Mouse (Mus musculus) heart, adult 9 months (tissue): ENCODE measurements at regions not wholly inside any gene's neighbourhood (a gene's known extent, or its start where the extent isn't known, plus 50 kb on each side); places are given as distances from the start of the nearest gene placed in this dataset.

ENCODE experiments used
- DNase-seq, 2 experiments: peaks; one replicate each; pipeline ENCODE4 v3.0.0; 2022; ENCODE audit warnings: low spot score in 2 of 2

DNA sequence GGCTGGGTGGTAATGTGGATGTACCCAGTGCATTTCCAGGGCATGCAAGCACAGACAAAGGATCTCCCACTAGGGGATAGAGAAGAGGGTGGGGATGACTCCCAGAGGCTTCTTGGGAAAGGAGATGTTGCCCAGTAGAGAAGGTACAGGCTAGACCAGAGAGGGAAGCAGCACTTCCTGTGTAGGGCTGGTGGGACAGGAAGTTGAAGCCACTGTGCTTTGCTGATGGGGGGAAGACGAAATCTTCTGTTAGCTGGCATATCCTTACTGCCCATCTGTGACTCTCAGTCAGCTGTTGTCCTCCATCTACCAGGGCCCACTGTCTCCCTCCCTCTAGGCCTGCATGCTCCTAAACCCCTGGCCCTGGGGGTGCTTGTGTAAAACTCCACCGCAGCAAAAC is 180.2 kb downstream of the Wdr11 start:
- no peak for DNase-seq

DNA sequence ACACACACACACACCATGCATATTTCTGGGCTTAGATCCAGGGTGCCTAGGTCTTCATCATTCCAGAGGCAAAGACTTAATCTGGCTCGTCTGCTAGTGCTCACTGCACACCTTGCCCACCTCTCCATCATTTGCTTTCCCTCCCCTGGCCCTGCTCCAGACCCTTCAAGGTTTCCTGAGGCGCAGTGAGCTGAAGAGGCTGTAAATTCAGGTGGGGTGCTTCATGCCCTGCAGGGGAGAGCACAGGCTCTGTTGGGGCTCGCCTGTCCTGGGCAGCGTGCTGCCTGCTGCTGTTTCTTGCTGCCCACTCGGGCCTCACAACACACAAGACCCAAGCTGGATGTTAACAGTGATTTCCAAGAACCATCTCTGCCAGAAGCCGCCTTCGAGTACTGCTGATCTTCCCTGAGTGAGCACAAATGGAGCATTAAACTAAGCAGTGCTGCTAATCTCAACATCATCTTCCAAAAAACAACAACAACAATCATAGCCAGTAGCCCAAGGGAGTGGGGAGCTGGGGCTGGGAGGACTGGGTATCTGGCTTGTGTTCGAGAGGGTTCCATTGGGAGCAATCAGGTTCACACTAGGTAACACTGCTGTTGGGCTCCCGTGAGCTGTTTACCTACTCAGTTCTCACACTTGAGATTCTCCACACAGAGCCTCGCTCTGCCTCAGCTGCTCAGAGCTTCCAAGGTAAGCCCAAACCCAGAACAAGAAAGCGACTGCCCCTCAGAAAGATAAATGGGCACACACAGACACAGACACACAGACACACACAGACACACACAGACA is 181.1 kb downstream of the Wdr11 start:
- no peak for DNase-seq

DNA sequence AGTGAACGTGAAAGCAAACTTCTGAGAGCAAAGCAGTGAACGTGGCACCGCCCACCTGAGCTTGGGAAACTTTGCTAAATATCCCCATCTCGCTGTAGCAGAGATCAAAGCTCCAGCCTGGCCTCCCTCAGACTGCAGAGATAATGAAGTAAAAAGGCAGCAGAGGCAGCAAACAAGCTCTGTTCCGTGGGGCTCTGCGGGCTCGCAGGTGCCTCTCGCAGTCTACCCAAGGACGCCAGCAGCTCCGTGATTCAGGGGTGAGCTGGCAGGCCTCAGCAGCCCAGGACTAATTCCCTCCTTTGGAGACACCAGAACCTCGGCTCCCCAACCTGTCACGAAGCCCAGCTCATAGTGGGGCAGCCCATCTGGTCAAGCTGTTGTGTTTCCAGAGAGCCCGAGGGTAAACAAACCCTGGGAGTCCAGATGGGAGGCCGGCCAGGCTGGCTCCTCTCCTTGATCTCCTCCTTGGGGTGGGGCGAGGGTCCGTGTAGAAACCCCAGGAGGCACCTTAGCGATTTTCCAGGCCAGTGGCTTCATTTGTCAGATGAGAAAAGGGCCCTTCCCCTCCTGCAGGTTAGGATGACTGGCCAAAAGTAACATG is 182.7 kb downstream of the Wdr11 start:
- no peak for DNase-seq

- no peak for DNase-seq
Measured at GRCm38 (mm10) chr7:129775189-129775588, 183.5 kb downstream of the Wdr11 start.

DNA sequence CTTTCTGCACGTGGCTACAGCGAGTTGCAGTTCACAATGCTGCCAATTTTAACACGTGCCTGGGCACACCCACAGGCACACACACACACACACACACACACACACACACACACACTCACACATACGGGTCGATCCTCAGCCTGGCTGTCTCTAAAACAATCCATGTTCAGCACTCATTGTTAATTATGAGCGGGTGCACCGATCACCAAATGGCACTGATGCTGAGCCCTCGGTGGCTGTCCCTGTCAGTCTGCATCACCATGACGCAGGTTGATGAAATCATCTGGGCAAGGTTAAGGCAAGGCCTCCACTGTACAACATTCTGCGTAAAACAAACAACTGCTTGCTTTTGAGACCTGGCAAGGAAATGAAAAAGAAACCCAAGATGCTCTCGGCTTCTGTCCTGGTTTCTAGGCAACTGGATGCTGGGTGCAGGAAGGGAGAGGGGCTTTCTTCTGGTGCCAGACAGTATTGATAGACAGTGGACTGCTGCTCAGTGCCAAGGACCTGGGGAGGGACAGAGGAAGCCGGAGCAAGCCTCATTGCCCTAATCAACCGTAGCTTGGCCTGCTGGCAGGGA is 187.3 kb downstream of the Wdr11 start:
- no peak for DNase-seq

- DNase-seq: no peak
Measured at GRCm38 (mm10) chr7:129779939-129780338, 188.3 kb downstream of the Wdr11 start.

- DNase-seq: no peak
Measured at GRCm38 (mm10) chr7:129781756-129782155, 190.1 kb downstream of the Wdr11 start.

- DNase-seq: no peak
Measured at GRCm38 (mm10) chr7:129784966-129785365, 193.3 kb downstream of the Wdr11 start.

DNA sequence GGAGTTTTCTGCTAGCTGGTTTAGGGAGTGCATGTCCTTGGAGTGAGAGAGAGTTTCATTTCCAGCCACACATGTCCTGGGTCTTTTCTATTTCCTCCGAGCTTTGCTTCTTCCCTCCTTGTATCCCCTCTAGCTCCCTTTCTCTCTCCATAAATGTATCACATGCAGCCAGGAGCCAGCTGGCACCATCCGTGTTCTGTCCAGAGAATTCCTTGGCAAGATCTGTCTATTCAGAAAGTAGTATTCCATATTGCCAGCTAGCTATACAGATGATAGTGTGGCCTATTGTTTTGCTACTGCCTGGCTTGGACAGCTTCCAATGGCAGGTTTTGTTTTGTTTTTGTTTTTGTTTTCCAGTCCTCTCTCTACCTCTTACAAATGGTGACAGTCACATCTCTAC is 195.3 kb downstream of the Wdr11 start:
- no peak for DNase-seq

DNA sequence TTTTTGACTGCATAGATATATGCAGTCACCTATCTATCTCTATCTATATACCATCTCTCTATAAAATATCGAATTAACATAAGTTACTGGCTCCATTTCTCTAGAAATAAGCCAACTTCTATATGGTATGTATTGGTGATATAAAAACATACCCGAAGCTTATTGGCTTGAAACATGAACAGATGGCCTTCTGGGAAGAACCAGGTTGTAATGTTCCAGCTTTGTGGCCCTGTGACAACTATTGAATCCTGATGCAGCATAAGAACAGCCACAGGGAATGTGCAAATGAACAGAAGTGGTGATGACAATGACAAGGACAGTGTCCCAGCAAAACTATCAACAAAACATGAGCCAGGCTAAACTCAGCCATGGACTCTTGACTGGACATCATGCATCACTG is 196.1 kb downstream of the Wdr11 start:
- no peak for DNase-seq

DNA sequence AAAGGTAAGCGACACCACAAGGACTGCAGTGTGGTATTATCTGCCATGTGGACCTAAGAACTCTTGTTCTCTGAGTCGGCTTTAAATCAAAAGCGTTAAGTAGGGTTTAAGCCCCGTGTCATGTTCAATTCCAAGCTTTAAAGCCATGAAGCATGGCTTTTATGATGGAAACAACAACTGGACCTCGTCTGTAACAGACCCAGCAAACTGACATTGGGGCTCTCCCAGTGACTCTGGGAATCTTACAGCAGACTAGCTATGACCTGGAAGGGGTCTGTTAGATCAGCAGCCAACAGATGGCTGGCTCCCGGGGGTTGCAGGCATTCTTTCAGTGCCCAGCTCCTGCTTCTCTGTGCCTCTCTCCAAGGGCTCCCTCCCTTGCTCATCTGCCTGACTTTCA is 197.8 kb downstream of the Wdr11 start:
- no peak for DNase-seq

DNA sequence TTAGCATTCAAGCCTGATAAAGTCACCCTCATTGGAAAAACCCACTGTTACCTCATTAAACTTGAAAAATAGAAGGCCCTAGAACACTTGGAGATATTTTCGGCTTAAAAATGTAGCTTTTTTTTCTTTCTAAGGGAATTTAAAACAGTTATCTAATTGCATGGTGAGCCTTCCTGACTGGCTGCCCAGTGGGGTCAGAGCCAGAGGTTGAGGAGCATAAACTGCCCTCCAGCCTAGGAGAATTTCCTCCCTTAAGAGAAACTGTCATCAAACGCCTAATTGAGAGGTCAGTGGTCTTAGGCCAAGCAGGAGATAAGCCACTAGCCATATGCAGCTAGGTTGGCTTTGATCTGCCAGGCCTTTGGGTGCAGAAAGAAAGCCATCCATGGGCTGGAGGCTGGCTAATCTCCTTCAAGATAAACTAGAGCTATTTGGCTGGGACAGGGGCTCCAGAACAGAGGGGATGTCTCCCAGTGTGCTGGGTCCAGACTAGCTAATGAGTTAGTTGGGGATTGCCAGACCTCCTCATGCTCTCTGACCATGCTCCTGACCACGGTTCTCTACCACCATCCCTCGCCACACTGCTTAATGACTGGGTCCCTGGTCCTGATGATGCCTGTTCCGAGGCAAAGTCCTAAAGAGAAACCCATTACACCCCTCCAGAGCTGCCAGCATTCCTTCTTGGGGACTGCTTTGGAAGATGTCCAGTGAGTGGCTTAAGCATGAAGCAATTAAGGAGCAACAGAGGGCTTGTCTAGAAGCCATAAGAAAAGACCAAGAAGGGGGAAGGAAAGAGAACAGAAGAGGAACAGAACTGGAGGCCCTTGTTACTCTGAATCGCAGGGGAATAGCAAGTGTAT is 199.2 kb downstream of the Wdr11 start:
- DNase-seq: peak; percentile 37 to 47

DNA sequence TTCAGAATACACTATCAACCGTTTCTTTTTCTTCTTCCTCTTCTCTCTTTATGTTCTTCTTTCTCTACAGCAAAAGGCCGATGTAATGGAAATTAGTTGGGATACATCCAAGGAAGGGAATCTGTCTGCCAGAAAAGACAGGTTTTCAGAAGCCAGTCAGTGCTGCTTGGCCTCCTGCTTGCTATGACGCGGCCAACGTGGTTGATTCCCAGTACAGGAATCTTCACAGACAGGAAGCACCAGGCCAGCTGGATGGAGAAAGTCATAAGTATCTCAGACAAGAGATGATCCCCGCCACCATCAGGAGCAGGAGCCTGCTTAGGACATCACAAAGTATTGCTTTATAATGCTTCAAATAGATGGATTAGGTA is 199.8 kb downstream of the Wdr11 start:
- peak; percentile 17 to 24 for DNase-seq

DNA sequence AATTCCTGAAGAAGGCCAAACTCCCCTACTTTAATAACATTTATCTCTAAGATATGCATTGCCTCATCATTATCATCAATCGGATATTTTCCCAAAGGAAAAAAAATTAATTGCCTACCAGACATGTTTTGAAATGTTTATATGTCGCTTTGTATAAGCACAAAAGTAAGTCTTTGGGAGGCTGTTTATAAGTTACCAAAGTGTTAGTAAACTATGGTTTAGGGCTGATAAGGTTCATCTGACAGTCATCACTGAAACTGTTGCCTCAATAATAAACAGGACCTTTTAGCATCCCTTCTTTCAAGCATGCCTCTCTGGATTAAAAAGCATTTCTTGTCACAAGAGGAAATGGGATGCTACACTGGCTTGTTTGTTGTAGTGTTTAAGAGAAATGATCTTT is 202.1 kb downstream of the Wdr11 start:
- DNase-seq: no peak

DNA sequence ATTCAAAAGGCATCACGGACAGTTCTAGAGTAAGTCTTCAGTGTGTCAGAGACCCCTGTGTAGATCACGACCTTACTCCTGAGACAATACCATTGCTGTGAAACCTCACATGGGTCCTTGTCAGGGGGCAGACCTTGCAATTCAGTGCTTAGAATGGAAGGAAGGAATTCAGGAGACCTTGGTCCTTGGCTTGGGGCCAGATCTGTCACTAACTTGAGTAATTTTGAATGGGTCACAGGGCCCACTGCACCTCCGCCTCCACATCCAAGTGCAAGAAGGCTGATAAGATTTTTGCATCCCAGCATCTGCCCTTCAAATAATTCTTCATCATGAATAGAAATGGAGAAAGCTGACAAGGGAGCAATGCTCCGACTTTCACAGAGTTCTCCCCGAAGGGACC is 202.6 kb downstream of the Wdr11 start:
- no peak for DNase-seq

- DNase-seq: no peak
Measured at GRCm38 (mm10) chr7:129798525-129798924, 206.9 kb downstream of the Wdr11 start.

GRCm38 (mm10) chr7:129800461-129800867 is 208.8 kb downstream of the Wdr11 start:
- DNase-seq: no peak

- DNase-seq: peak; percentile 6 to 44
Measured at GRCm38 (mm10) chr7:129801431-129801847, 209.8 kb downstream of the Wdr11 start.

DNA sequence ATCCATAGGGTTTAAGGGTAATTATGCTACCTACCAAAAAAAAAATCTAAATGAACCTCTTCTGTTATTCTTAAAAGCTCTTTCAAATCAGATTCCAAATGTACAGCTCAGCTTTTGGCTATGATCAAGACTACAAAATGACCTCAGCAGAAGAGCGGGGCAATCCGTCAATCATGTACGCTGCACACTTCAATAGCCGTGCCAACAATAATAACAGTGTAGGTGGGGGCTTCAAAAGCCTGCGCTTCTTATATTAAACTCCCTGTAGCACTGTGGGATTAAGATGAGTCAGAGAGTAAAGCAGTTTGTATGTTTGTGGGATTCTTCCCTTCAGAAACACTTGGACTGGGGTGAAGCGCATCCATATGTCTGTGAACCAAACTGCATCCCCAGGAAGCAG is 210.5 kb downstream of the Wdr11 start:
- DNase-seq: no peak

DNA sequence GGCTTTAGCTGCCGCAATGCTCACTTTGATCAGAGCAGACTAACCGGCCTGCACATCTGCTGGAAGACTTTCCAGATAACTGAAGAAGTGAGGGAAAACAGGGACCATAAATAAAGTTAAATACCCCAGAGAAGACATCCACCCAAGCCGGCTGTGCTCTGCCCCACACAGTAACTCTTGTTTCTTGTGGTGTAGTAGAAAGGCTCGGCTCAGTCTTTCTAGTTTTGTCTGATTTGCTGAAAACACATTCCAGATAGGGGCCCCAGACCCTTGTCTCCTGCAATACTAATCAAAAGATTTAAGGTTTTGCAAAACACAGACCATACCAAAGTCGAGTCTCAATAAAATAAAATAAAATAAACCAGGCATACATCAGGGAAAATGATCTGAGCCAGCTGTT is 213.7 kb downstream of the Wdr11 start:
- no peak for DNase-seq

DNA sequence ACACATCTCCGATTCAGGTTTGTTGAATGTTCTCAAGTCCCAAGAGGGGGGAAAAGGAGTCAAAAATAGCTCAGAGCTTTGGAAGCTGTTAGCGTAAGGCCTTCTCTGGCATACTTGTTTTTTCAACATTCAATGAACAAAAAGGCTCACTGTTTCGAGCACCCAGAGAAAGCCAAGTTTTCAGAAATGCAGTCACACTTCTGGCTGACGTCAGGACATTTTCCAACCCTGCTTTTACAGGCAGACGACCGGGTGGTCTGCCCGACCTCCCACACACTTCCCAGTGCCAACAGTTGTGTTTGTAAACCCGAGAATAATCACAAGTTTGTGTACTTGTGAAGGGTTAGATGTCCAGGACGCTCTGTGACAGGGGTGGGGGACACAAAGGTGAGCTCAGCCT is 218.5 kb downstream of the Wdr11 start:
- DNase-seq: no peak

GRCm38 (mm10) chr7:129810565-129810964 is 218.9 kb downstream of the Wdr11 start:
- DNase-seq: no peak
